Mouse (Mus musculus) E14TG2a.4 (cell line): ENCODE data around the gene Fer.

Source experiments
- H3K27me3 ChIP-seq: 2 replicates; pipeline ENCODE4 v1.6.1; 2014; ENCODE audit warnings: low read length, control low read depth; ENCODE audit not compliant: insufficient read depth
- H3K36me3 ChIP-seq: 2 replicates; pipeline ENCODE4 v1.6.1; 2014; ENCODE audit warnings: low read length, control low read depth; ENCODE audit not compliant: insufficient read depth
- H3K4me1 ChIP-seq: replicated peaks from 2 replicates; pipeline ENCODE4 v1.6.1; 2014; ENCODE audit warnings: low read depth, low read length, control low read depth
- H3K4me3 ChIP-seq: replicated peaks from 2 replicates; pipeline ENCODE4 v1.5.1; 2014; ENCODE audit warnings: mild to moderate bottlenecking, low read length
- H3K9me3 ChIP-seq: 2 replicates; pipeline ENCODE4 v1.6.1; 2014; ENCODE audit warnings: low read length, control low read depth
- CTCF ChIP-seq: conservative IDR thresholded peaks from 2 replicates; pipeline ENCODE4 v1.5.1; 2014; ENCODE audit warnings: low read length
- NANOG ChIP-seq: IDR thresholded peaks from 2 replicates; pipeline ENCODE4 v1.6.1; 2014; ENCODE audit warnings: borderline replicate concordance, low read length, mixed read lengths
- POU5F1 ChIP-seq: IDR thresholded peaks from 2 replicates; pipeline ENCODE4 v1.6.1; 2014; ENCODE audit warnings: low read length, borderline replicate concordance

The Fer gene

DNA sequence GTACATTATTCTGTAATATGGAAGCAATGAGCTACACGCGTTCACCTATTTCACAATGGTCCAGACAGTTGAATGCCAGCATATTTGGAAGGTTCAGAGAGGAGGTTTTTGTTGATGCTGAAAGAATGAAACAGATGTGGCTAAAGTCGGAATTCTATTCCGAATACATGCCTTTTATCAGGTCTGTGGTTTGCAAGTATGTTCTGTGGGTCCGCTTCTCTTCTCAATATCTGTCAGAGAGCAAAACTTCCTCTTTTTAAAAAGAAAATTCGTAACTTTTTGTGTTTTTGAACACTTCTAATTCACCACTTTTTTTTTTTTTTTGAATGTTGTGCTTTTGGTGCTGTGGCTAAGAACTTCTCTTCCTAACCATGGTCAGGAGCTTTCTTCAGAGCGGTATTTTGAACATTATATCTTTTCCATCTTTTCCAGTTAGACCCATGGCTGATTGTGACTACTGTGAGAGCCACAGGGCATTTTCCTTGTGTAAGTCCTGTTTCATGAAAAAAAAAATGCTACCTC lies 5.8 kb upstream of the Fer start:
- TF ChIP-seq POU5F1 = no peak
- TF ChIP-seq CTCF = no peak
- TF ChIP-seq NANOG = no peak
- Histone ChIP-seq H3K9me3 (no peaks in the 10 kb centered on the region), H3K36me3 (no peaks in the 10 kb centered on the region), H3K4me1 (no peaks in the 10 kb centered on the region), H3K4me3 (no peak overlapping the region), H3K27me3 (peaks cover 16% of the 10 kb centered on the region)

- TF ChIP-seq CTCF = no peak
- no peaks in the 10 kb centered on the region for H3K36me3 ChIP-seq
- H3K27me3 ChIP-seq = peaks cover 23% of the 10 kb centered on the region
- H3K4me3 ChIP-seq = no peak overlapping the region
- peaks cover 16% of the 10 kb centered on the region for H3K4me1 ChIP-seq
- no peaks in the 10 kb centered on the region for H3K9me3 ChIP-seq
These were observed 1.9 kb upstream of the Fer start for GRCm38 (mm10) chr17:63860988-63861387.

DNA sequence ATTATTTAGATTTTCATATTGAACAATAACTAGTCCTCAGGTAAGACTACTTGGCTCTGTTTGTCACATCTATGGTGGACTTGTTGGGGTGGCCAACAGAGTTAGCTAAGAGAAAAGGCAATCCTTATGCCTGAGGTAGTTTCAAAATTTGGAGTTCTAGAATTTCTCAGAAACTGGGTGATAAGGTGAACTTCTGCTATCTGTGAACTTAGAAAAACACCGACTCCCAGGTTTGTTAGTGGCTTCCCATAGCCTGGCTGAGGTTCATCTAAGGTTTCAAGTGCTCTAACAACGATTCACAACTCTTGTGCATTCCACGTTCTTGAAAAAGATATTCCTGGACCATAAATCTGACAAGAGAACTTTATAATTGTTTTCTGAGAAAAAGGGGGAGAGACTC lies 463 bp upstream of the Fer start:
- TF ChIP-seq CTCF = no peak
- TF ChIP-seq NANOG = no peak
- no peak for TF ChIP-seq POU5F1
- H3K27me3 ChIP-seq = peaks cover 23% of the 10 kb centered on the region
- no peaks in the 10 kb centered on the region for H3K36me3 ChIP-seq
- H3K4me3 ChIP-seq = peak overlapping the region; percentile 98; the same call in 1 of the 2 replicates
- peaks cover 16% of the 10 kb centered on the region for H3K4me1 ChIP-seq
- no peaks in the 10 kb centered on the region for H3K9me3 ChIP-seq

DNA sequence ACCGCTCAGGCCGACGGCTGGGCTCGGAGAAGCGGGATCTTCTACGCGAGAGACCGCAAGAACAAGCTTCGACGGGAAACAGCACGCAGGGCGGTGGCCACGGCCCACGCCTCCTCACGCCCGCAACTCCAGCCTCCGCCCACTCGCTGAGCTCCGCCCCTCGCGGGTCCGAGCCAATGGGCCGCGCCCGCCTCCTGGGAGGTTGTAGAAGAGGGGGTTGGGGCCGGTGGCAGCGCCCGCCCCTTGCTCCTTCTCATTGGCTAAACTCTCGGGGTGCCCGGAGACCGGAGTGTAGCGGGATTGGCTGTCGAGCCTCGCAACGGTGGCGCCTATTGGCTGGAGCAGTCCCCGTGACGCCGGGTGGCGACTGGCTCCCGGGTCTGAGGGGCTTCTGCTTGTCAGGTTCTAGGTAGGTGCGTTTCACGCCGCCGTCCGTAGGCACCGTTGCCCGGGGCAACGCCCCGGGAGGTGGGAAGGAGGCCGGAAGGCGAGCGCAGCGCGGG lies 836 bp downstream of the Fer start, which contains the start of gene A930002H24Rik:
TSS of gene A930002H24Rik (minus strand) at position 145 of the 503 bp plus-strand sequence.
- Histone ChIP-seq H3K36me3 (no peaks in the 10 kb centered on the region), H3K9me3 (no peaks in the 10 kb centered on the region), H3K4me3 (peak within 1 kb of the TSS; percentile 98), H3K4me1 (peaks cover 16% of the 10 kb centered on the region), H3K27me3 (peaks cover 23% of the 10 kb centered on the region)
- TF ChIP-seq NANOG = no peak
- no peak for TF ChIP-seq POU5F1
- no peak for TF ChIP-seq CTCF

GRCm38 (mm10) chr17:63864171-63864571 lies 1.3 kb downstream of the Fer start:
- H3K4me3 ChIP-seq = peak overlapping the region; percentile 98
- H3K36me3 ChIP-seq = no peaks in the 10 kb centered on the region
- H3K4me1 ChIP-seq = peaks cover 16% of the 10 kb centered on the region
- TF ChIP-seq CTCF (no peak), POU5F1 (no peak), NANOG (no peak)
- H3K9me3 ChIP-seq = no peaks in the 10 kb centered on the region
- peaks cover 23% of the 10 kb centered on the region for H3K27me3 ChIP-seq

DNA sequence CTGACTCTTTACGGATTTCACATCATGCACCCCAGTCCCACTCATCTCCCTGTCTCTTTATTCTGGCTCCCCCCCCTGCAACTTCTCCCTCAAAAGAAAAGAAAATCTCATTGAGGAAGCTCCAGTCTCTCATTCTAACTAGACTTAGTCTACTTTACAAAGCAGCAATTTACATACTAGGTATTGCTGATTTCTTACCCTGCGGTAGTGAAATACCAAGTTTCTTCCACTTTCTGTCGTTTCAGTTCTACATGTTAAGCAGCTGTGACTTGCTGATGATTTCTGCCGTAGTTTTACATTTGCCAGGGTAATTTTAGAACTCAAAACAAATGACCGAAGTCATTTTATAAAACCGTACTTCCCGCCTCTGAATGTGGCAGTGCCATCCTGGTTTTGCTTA lies 8.9 kb downstream of the Fer start:
- H3K9me3 ChIP-seq = peaks cover 4% of the 10 kb centered on the region; the same call in 1 of the 2 replicates
- no peaks in the 10 kb centered on the region for H3K27me3 ChIP-seq
- 0 out of 2 replicates have a peak, but pooled peaks cover 2% of the 10 kb centered on the region for H3K4me1 ChIP-seq
- TF ChIP-seq POU5F1 (no peak), CTCF (no peak)
- H3K4me3 ChIP-seq = no peak overlapping the region
- H3K36me3 ChIP-seq = no peaks in the 10 kb centered on the region

GRCm38 (mm10) chr17:63878889-63879288 lies 16.0 kb downstream of the Fer start:
- no peak for TF ChIP-seq NANOG
- TF ChIP-seq CTCF = no peak
- TF ChIP-seq POU5F1 = no peak
- Histone ChIP-seq H3K4me1 (no peaks in the 10 kb centered on the region), H3K27me3 (no peaks in the 10 kb centered on the region), H3K9me3 (no peaks in the 10 kb centered on the region), H3K4me3 (no peak overlapping the region), H3K36me3 (no peaks in the 10 kb centered on the region)

DNA sequence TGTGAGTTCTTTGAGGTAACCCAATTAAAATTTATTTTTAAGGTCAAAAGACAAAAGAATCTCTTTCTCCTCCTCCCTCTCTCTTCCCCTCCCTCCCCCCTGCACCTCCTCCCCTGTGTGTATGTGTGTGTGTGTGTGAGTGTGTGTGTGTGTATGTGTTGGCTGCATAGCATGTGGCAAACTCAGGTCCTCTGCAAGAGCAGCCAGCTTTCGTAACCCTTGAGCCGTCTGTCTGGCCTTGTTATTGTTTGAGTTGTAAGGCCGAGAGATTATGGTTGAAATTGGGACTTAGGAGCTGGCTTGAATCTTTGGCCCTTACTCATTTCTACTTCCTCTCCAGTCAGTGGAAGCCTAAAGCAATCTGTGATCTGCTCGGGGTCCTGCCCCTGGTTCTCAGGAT lies 17.1 kb downstream of the Fer start:
- Histone ChIP-seq H3K36me3 (no peaks in the 10 kb centered on the region), H3K27me3 (no peaks in the 10 kb centered on the region), H3K9me3 (no peaks in the 10 kb centered on the region), H3K4me3 (no peak overlapping the region), H3K4me1 (no peaks in the 10 kb centered on the region)
- TF ChIP-seq NANOG (no peak), POU5F1 (no peak)

DNA sequence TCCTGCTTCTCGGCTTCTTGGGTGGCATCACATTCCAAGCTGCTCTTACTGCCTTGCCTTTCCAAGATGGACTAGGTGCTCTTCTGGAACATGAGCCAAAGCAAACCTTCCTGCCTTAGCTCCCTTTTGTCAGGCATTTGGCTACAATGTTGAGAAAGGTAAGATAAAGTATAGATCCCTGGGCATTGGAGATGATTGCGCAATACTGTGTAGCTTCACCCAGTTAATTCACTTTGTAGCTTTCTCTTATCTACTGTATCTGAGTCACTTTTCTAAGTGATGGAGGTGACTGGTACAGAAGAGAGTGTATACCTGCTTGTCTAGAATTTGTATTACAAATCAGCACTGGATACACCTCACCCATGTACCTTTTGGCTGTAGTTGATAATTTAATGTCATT lies 24.1 kb downstream of the Fer start:
- no peak for TF ChIP-seq POU5F1
- TF ChIP-seq NANOG = no peak
- no peak for TF ChIP-seq CTCF
- peaks cover 7% of the 10 kb centered on the region for H3K4me1 ChIP-seq
- no peaks in the 10 kb centered on the region for H3K36me3 ChIP-seq
- H3K9me3 ChIP-seq = no peaks in the 10 kb centered on the region
- no peak overlapping the region for H3K4me3 ChIP-seq
- H3K27me3 ChIP-seq = no peaks in the 10 kb centered on the region
